Mouse (Mus musculus): Measurements from ENCODE around the gene Rbm25.
A peak's percentile ranks its signal among the peaks of the same experiment; 100 is the strongest.

Gene Rbm25

DNA sequence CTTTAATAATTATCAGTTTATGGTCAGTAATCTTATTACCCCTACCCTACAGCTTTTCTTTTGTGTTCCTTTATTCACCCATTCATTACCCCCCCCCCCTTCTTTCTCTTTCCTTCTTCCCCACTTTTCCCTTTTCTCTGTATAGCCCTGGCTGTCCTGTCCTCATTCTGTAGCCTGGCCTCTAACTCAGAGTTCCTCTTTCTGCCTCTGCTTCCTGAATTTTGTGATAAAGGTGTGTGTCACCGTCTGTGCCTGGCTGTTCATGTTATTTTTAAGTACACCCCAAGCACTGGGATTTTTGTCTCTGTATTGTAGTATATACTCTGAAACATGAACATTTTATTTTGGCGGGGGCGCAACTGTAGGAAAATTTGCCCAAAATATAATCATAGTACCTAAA is 19.3 kb downstream of the Rbm25 start:
- no peak for DNase-seq (ENCODE audit: low spot score)

- DNase-seq (ENCODE audit: low spot score) = no peak
These were observed 20.4 kb downstream of the Rbm25 start for GRCm38 (mm10) chr12:83651414-83651813.

DNA sequence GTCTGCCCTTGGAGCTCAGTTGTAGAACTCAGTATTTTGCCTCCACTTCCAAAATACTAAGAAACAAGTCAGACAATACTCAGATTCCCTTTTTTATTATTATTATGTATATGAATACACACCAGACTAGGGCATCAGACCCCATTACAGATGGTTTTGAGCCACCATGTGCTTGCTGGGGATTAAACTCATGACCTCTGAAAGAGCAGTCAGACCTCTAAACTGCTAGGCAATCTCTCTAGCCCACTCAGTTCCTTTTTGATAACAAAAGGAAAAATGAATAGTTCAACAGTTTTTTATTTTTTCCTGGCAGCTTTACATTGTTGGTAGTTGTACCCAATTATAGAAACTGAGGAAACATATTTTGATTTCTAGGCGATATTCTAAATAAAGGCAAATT is 54.4 kb downstream of the Rbm25 start:
- no peak for DNase-seq (ENCODE audit: low spot score)

- DNase-seq (ENCODE audit: low spot score) = no peak
These were observed 55.7 kb downstream of the Rbm25 start for GRCm38 (mm10) chr12:83686575-83687350.

GRCm38 (mm10) chr12:83687934-83688315 is 56.9 kb downstream of the Rbm25 start, which contains the start of gene Psen1:
Gene Psen1 (plus strand): TSS chr12:83688152.
- DNase-seq (ENCODE audit: low spot score) = peak; percentile 91

DNA sequence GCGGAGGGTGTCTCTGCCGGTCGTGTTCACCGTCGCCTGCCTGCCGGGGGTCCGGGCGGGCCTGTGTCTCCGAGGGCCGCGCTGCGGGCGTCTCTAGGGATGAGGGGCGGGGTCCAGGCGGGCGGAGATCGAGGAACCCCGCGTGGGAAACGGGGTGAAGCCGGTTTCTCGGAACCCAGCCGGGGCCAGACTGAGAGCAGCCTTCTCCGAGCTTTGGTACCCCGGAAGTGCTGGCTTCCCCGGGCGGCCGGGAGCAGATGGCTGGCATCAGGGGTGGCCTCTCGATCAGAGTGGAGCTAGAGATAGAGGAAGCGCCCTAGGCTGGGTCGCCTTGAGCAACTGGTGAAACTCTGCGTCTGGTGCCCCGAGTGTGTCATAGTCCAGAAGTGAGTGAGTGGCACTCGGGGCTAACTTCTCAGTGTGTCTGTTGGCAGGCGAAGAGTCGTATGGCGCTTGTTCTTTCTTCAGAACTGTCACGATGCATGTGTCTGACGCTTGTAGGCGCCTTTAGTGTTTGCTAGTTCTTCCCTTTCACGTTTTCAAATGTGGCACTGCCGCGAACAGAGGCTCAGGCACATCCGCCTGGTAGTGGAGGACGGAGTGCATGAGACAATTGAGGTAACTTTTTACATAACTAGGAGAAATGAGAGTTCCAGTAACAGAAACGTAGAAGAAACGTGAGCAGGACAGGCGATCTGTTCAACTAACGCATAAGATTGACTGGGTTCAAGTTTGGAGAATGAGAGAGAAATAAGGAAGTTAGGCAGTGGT is 57.5 kb downstream of the Rbm25 start:
- DNase-seq (ENCODE audit: low spot score) = peak; percentile 65

- no peak for DNase-seq (ENCODE audit: low spot score)
These were observed 58.0 kb downstream of the Rbm25 start for GRCm38 (mm10) chr12:83689087-83689432.

GRCm38 (mm10) chr12:83694011-83694410 is 63.0 kb downstream of the Rbm25 start:
- DNase-seq (ENCODE audit: low spot score) = no peak

DNA sequence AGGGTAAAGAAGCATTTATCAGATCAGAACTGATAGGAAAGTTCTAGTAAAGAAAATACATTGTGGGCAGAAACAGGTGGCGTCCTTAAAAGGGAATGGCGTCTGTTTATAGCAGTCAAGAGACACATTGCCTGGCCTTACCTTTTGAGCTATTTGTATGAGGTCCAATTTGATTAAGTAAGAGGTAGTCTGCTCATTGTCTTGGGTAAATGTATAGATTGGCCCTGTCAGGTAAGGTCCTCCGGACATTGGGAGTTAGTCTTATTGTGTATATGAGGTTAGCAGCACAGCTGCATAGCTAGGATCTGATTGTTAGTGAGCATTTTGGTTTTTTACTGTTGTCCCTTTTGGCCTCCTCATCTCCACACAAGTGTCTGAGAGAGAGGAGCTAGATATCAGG is 63.6 kb downstream of the Rbm25 start:
- DNase-seq (ENCODE audit: low spot score) = no peak

DNA sequence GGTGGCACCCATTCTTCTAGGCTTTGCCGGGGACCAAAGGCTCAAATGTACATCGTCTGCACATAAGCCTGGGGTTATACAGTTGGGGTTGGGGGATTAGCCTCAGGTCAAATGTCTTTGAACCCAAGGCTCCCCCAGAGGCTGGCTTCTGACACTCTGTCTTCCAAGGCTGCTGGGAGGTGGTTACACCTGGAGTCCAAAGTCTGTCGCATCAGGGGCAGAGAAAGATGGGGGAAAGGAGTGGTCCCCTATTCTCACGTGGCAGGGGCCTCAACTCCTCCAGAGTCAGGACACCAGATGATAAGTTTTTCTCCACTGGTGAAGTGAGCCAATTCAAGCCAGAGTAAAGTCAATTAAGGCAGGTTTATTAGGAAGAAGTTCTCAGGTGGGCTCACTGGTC is 67.6 kb downstream of the Rbm25 start:
- no peak for DNase-seq (ENCODE audit: low spot score)

DNA sequence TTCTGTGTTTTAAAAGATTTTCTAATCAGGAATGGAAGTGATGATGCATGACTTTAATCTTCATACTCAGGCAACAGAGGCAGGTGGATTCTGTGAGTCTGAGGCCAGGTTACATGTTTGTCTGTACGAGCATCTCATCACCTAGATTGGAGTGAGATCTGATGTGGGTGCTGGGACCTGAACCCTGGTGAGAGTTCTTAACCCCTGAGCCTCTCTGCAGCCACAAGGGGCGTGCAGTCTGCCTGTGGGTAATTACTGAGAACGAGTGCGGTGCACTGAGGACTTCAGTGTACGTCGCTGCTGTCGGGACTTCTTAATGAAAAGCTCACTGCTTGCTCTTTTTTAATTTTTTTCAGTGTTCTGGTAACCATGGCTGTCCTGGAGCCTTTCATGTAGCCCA is 70.6 kb downstream of the Rbm25 start:
- no peak for DNase-seq (ENCODE audit: low spot score)

DNA sequence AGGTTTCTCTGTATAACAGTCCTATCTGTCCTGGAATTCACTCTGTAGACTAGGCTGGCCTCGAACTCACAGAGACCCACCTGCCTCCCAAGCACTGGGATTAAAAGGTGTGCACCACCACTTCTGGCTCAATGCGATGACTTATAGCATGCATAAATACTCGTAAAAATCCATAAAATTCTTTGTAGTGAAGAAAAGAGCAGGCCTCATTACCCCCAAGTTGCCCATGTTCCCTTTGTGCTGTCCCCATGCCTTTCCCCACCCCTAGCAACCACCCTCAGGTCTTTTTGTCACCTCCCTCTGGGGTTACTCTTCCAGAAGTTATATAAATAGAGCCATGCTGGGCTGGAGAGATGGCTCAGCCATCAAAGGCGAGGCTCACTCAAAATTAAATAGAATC is 71.8 kb downstream of the Rbm25 start:
- DNase-seq (ENCODE audit: low spot score) = no peak

GRCm38 (mm10) chr12:83706951-83707350 is 75.9 kb downstream of the Rbm25 start:
- DNase-seq (ENCODE audit: low spot score) = no peak

- no peak for DNase-seq (ENCODE audit: low spot score)
These were observed 77.4 kb downstream of the Rbm25 start for GRCm38 (mm10) chr12:83708160-83709092.

DNA sequence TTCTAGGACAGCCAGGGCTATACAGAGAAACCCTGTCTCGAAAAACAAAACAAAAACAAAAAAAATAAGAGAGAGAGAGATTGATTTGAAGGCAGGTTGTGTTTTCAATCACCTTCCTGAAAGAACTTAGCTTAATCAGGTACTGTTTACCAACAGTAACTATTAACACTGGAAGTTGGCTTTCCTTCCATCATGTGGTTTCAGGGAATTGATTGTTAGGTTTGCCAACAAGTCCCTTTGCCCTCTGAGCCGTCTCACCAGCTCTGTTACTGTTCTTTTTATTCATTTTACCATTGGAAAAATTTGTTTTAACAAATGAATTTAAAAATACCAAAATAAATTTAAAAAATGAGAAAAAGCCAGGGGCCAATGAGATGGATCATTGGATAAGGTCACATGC is 78.9 kb downstream of the Rbm25 start:
- no peak for DNase-seq (ENCODE audit: low spot score)

DNA sequence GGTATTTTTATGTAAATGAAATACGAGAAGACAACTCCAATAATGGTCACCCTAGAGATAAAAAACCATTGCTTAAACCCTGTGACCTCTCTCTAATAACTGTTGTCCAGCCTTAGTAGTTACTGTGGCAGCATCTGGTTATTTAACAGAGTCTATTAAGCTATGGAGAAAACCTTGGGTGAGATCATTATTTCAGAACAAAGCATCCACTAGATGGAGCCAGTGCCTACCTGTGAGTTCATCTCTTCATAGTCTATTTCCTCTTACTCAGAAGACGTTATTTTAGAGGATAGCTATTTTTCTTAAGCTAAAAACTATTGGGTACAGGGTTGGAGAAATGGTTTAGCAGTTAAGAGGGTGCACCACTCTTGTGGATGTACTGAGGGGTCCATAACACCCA is 82.7 kb downstream of the Rbm25 start:
- peak; percentile 72 for DNase-seq (ENCODE audit: low spot score)

GRCm38 (mm10) chr12:83716416-83717184 is 85.6 kb downstream of the Rbm25 start:
- DNase-seq (ENCODE audit: low spot score) = no peak

GRCm38 (mm10) chr12:83719431-83719830 is 88.4 kb downstream of the Rbm25 start:
- no peak for DNase-seq (ENCODE audit: low spot score)

DNA sequence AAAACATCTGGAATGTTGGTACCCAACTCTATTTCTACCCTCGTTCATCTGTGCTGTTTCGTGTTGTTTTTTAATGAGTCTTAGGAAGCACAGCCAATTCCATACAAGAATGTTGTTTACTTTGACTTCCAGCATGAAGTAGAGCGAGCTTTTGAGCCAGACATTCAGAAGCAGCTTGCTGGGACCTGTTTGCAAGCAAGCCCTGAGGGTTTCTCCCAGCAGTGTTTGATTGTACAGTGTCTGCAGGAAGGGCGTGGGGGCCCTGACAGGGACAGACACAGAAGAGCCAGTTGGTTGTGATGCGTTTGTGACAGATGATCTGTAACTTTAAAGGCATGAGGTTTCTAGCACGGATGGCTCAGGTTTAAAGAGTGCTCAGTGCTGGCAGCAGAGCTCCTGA is 90.2 kb downstream of the Rbm25 start:
- no peak for DNase-seq (ENCODE audit: low spot score)

GRCm38 (mm10) chr12:83723037-83723436 is 92.0 kb downstream of the Rbm25 start:
- no peak for DNase-seq (ENCODE audit: low spot score)

GRCm38 (mm10) chr12:83726510-83727308 is 95.7 kb downstream of the Rbm25 start:
- no peak for DNase-seq (ENCODE audit: low spot score)
